Mouse (Mus musculus) testis, adult 2 months (tissue): ENCODE data around the gene Tepp. TPM values are rescaled to one million over a fixed set of nuclear protein-coding genes. Genes with fewer than 3 reads are reported as not detected.

Experiments
- H3K27ac ChIP-seq: fragments of 200-500 bp; 2 replicates; pipeline ENCODE4 v1.5.1; 2012; ENCODE audit warnings: low read depth, low read length; ENCODE audit not compliant: control insufficient read depth, insufficient read depth
- H3K27me3 ChIP-seq: fragments of 200-500 bp; 2 replicates; pipeline ENCODE4 v1.6.1; 2012; ENCODE audit warnings: mild to moderate bottlenecking, low read length, moderate library complexity; ENCODE audit not compliant: control insufficient read depth, insufficient read depth
- H3K36me3 ChIP-seq: fragments of 200-500 bp; 2 replicates; pipeline ENCODE4 v1.6.1; 2012; ENCODE audit warnings: mild to moderate bottlenecking, low read length; ENCODE audit not compliant: control insufficient read depth, insufficient read depth
- H3K4me1 ChIP-seq: fragments of 200-500 bp; 2 replicates; pipeline ENCODE4 v1.6.1; 2012; ENCODE audit warnings: low read length; ENCODE audit not compliant: control insufficient read depth, insufficient read depth
- H3K4me3 ChIP-seq: fragments of 200-500 bp; 2 replicates; pipeline ENCODE4 v1.5.1; 2012; ENCODE audit warnings: low read depth, mild to moderate bottlenecking, low read length, moderate library complexity, mixed read lengths; ENCODE audit not compliant: control insufficient read depth
- CTCF ChIP-seq: fragments of 200-500 bp; IDR thresholded peaks from 2 replicates; pipeline ENCODE4 v1.5.1; 2012; ENCODE audit warnings: low read depth, mild to moderate bottlenecking, inconsistent platforms, low read length, moderate library complexity; ENCODE audit not compliant: control insufficient read depth, insufficient read depth, insufficient replicate concordance
- POLR2A ChIP-seq: fragments of 200-500 bp; IDR thresholded peaks from 2 replicates; pipeline ENCODE4 v1.6.1; 2012; ENCODE audit warnings: low read depth, mild to moderate bottlenecking, inconsistent platforms, low read length, moderate library complexity; ENCODE audit not compliant: control insufficient read depth
- polyA plus RNA-seq: library from polyadenylated mRNA; depleted of rRNA; stranded (reverse); fragments of >200 nt; gene quantifications from 2 replicates; pipeline ENCODE4 v1.2.3, GENCODE M21; 2012

The Tepp gene
- polyA plus RNA-seq, 1 experiment, result 290 TPM

GRCm38 (mm10) chr8:95293891-95294290 is 16.5 kb upstream of the Tepp start:
- Histone ChIP-seq H3K36me3 (no peaks in the 10 kb centered on the region), H3K27me3 (no peaks in the 10 kb centered on the region), H3K27ac (peak overlapping the region; percentile 59), H3K4me1 (peaks cover 12% of the 10 kb centered on the region), H3K4me3 (peak overlapping the region; percentile 82)
- peak; percentile 61; the same call in 1 of the 2 replicates for TF ChIP-seq POLR2A
- no peak for TF ChIP-seq CTCF

- peak; percentile 38; the same call in 1 of the 2 replicates for TF ChIP-seq CTCF
- no peak for TF ChIP-seq POLR2A
- H3K27me3 ChIP-seq, result no peaks in the 10 kb centered on the region
- no peak overlapping the region for H3K27ac ChIP-seq
- no peak overlapping the region for H3K4me3 ChIP-seq
- H3K4me1 ChIP-seq, result peaks cover 5% of the 10 kb centered on the region
- H3K36me3 ChIP-seq, result no peaks in the 10 kb centered on the region
Measured at GRCm38 (mm10) chr8:95302410-95302809, 8.0 kb upstream of the Tepp start.

- Histone ChIP-seq H3K27ac (peak overlapping the region; percentile 34; the same call in 1 of the 2 replicates), H3K4me1 (peaks cover 5% of the 10 kb centered on the region), H3K4me3 (no peak overlapping the region), H3K27me3 (no peaks in the 10 kb centered on the region), H3K36me3 (no peaks in the 10 kb centered on the region)
- TF ChIP-seq POLR2A (no peak), CTCF (no peak)
Measured at GRCm38 (mm10) chr8:95305526-95305925, 4.8 kb upstream of the Tepp start.

GRCm38 (mm10) chr8:95306431-95306830 is 3.9 kb upstream of the Tepp start, which contains the start of gene Cngb1:
TSS of gene Cngb1 (minus strand) at chr8:95306585.
- TF ChIP-seq POLR2A (no peak), CTCF (no peak)
- H3K4me1 ChIP-seq, result peaks cover 7% of the 10 kb centered on the region

GRCm38 (mm10) chr8:95312836-95313235 is 2.5 kb downstream of the Tepp start:
- TF ChIP-seq CTCF (peak; percentile 67; the same call in 1 of the 2 replicates), POLR2A (no peak)
- Histone ChIP-seq H3K4me1 (peaks cover 7% of the 10 kb centered on the region), H3K27ac (no peak overlapping the region), H3K27me3 (no peaks in the 10 kb centered on the region), H3K4me3 (peak overlapping the region; percentile 91), H3K36me3 (no peaks in the 10 kb centered on the region)

More at GRCm38 (mm10) chr8:95306431-95306830, 3.9 kb upstream of the Tepp start, which contains the start of gene Cngb1:
- H3K27ac ChIP-seq, result peak within 1 kb of the TSS; percentile 34
- no peaks in the 10 kb centered on the region for H3K36me3 ChIP-seq
- H3K27me3 ChIP-seq, result no peaks in the 10 kb centered on the region
- H3K4me3 ChIP-seq, result no peak within 1 kb of the TSS

GRCm38 (mm10) chr8:95313857-95314256 is 3.5 kb downstream of the Tepp start:
- TF ChIP-seq CTCF (no peak), POLR2A (no peak)
- Histone ChIP-seq H3K4me3 (peak overlapping the region; percentile 1; the same call in 1 of the 2 replicates), H3K4me1 (peaks cover 7% of the 10 kb centered on the region), H3K36me3 (no peaks in the 10 kb centered on the region), H3K27me3 (no peaks in the 10 kb centered on the region), H3K27ac (no peak overlapping the region)

- Histone ChIP-seq H3K27me3 (no peaks in the 10 kb centered on the region), H3K27ac (no peak overlapping the region), H3K4me3 (no peak overlapping the region), H3K4me1 (peaks cover 9% of the 10 kb centered on the region), H3K36me3 (no peaks in the 10 kb centered on the region)
- TF ChIP-seq POLR2A (no peak), CTCF (no peak)
Measured at GRCm38 (mm10) chr8:95314707-95315106, 4.3 kb downstream of the Tepp start.

- Histone ChIP-seq H3K36me3 (no peaks in the 10 kb centered on the region), H3K4me1 (peaks cover 15% of the 10 kb centered on the region), H3K27me3 (no peaks in the 10 kb centered on the region), H3K4me3 (peak overlapping the region; percentile 5; the same call in 1 of the 2 replicates), H3K27ac (no peak overlapping the region)
- TF ChIP-seq CTCF (no peak), POLR2A (no peak)
Measured at GRCm38 (mm10) chr8:95315350-95315749, 5.0 kb downstream of the Tepp start.
